Mouse (Mus musculus): ENCODE measurements around the gene Scin.

DNA sequence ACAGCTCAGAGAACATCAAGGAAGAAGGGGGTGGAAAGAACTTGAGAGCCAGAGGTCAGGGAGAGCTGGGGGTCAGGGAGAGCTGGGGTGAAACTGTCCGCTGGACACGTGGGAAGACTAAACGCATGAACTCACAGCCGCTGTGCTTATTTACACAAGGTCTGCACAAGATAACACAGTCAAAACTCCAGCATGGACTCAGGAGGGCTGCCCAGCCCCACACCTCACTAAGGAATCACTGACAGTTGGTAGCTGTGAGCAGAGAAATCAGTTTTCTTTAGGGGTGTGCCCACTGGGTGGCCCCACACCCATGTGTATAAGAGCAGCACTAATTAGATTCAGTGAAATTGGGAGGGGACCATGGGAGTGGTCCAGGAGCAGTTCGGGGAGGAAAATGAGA lies 27.2 kb downstream of the Scin start:
- TF ChIP-seq POLR2A (IDR thresholded peaks at IDR 0.05; ENCODE audit: insufficient read depth, low read length) = no peak
- TF ChIP-seq CTCF (IDR thresholded peaks at IDR 0.05; ENCODE audit: low read depth, low read length) = no peak
- no peak for TF ChIP-seq EP300 (IDR thresholded peaks at IDR 0.05; ENCODE audit: insufficient read depth, low read depth, low read length)

Measured in ES-Bruce4 (cell line).